Mouse (Mus musculus) forebrain, embryonic 16.5 days (tissue): ENCODE measurements around the gene Ttc21a. TPM values are rescaled to one million over a fixed set of nuclear protein-coding genes. Genes with fewer than 3 reads are reported as not detected.

Experiments
- ATAC-seq: fragments of 200-750 bp; cut with Nextera tagmentation; 2 replicates; pipeline ENCODE4 v1.8.0; 2017; ENCODE audit warnings: mild to moderate bottlenecking, moderate library complexity
- H3K27ac ChIP-seq: fragments of 300-500 bp; sonication (generic); 2 replicates; pipeline ENCODE4 v1.5.1; 2014; ENCODE audit warnings: low read length, control low read depth
- H3K27me3 ChIP-seq: fragments of 300-500 bp; sonication (generic); replicated peaks from 2 replicates; pipeline ENCODE4 v1.6.1; 2014; ENCODE audit warnings: low read length; ENCODE audit not compliant: control insufficient read depth, insufficient read depth
- H3K36me3 ChIP-seq: fragments of 300-500 bp; sonication (generic); 2 replicates; pipeline ENCODE4 v1.6.1; 2014; ENCODE audit not compliant: control insufficient read depth, insufficient read depth
- H3K4me1 ChIP-seq: fragments of 300-500 bp; sonication (generic); replicated peaks from 2 replicates; pipeline ENCODE4 v1.6.1; 2014; ENCODE audit warnings: low read length; ENCODE audit not compliant: control insufficient read depth, insufficient read depth
- H3K4me2 ChIP-seq: fragments of 300-500 bp; sonication (generic); 2 replicates; pipeline ENCODE4 v1.6.1; 2014; ENCODE audit warnings: mild to moderate bottlenecking, low read length, control low read depth
- H3K4me3 ChIP-seq: fragments of 300-500 bp; sonication (generic); replicated peaks from 2 replicates; pipeline ENCODE4 v1.5.1; 2014; ENCODE audit warnings: mild to moderate bottlenecking, low read length, control low read depth
- H3K9ac ChIP-seq: fragments of 300-500 bp; sonication (generic); replicated peaks from 2 replicates; pipeline ENCODE4 v1.6.1; 2014; ENCODE audit warnings: low read depth, low read length, control low read depth
- H3K9me3 ChIP-seq: fragments of 300-500 bp; sonication (generic); 2 replicates; pipeline ENCODE4 v1.6.1; 2016; ENCODE audit warnings: low read length; ENCODE audit not compliant: control insufficient read depth
- WGBS: fragments of 180-500 bp; shearing (Covaris S2); extraction: QIAGEN DNeasy Blood & Tissue Kit; methylation state at CpG from one replicate; pipeline ENCODE4 v1.1.7; 2014; 5-methylcytosine and 5-hydroxymethylcytosine counted together
- polyA plus RNA-seq: library from polyadenylated mRNA; unstranded; fragments of >200 nt; fragmentation: Nextera tagmentation; extraction: Ambion mirVana; gene quantifications from 2 replicates; pipeline ENCODE4 v1.2.1, GENCODE M21; 2015

The Ttc21a gene
- polyA plus RNA-seq, 1 experiment from 2014 or later = 0.76 TPM

- Histone ChIP-seq H3K4me1 (peaks cover 27% of the 10 kb centered on the region), H3K27ac (peak overlapping the region; percentile 82), H3K36me3 (no peaks in the 10 kb centered on the region), H3K9ac (no peak overlapping the region), H3K4me2 (no peak overlapping the region), H3K4me3 (no peak overlapping the region), H3K9me3 (no peaks in the 10 kb centered on the region), H3K27me3 (no peaks in the 10 kb centered on the region)
- ATAC-seq = peak; percentile 21; the same call in 1 of the 2 replicates
- WGBS = 39% methylated on average over 6 of the region's 6 CpGs
Observed at GRCm38 (mm10) chr9:119970221-119970620, 32.8 kb downstream of the Ttc21a start.

GRCm38 (mm10) chr9:119970763-119971656 lies 33.6 kb downstream of the Ttc21a start:
- 51% methylated on average over 7 of the region's 7 CpGs for WGBS
- Histone ChIP-seq H3K4me3 (no peak overlapping the region), H3K36me3 (no peaks in the 10 kb centered on the region), H3K9me3 (no peaks in the 10 kb centered on the region), H3K4me2 (no peak overlapping the region), H3K27me3 (no peaks in the 10 kb centered on the region), H3K4me1 (peaks cover 27% of the 10 kb centered on the region), H3K9ac (no peak overlapping the region), H3K27ac (peak overlapping the region; percentile 82)
- ATAC-seq = peak; percentile 81

DNA sequence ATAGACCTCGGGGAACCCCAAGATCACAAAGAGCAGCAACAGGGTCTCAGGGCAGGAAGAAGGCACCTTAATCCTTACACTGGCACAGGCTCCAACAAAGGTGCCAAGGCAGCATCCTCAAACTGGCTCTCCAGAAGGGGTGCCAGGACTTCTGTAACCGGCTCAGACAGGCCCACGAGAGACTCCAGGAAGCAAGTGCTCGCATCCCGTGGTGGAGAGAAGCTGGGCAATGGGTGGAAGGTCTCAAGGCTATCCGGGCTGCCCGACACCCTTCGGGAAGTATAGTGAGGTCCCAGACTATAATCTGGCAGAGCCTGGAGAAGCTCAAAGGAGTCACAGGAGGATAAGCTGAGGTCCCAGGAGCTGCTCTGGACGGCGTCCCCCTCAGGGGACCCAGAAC lies 34.8 kb downstream of the Ttc21a start:
- no peak overlapping the region for H3K27ac ChIP-seq
- ATAC-seq = no peak
- H3K27me3 ChIP-seq = no peaks in the 10 kb centered on the region
- H3K9me3 ChIP-seq = no peaks in the 10 kb centered on the region
- H3K4me3 ChIP-seq = no peak overlapping the region
- H3K36me3 ChIP-seq = no peaks in the 10 kb centered on the region
- 77% methylated on average over 10 of the region's 10 CpGs for WGBS
- H3K9ac ChIP-seq = no peak overlapping the region
- H3K4me2 ChIP-seq = no peak overlapping the region
- H3K4me1 ChIP-seq = peaks cover 30% of the 10 kb centered on the region

DNA sequence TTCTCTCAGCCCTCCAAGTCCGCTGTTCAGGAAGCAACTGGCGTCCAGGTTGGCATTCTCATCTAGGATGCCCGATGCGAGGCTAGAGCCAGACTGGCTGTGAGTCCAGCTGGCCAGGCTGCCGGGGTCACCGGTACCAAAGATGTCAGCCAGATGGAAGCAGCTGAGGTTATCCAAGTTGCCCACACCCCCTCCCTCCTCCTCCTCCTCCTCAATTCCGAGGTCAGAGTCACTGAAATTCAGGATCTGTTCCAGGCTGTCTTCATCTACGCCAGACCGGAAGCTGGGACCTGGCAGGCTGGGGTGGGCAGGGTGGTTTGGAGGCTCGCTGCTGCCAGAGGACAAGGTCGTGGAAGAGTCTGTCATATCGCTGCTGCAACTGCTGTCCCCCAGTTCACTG lies 35.2 kb downstream of the Ttc21a start:
- no peaks in the 10 kb centered on the region for H3K27me3 ChIP-seq
- WGBS = 83% methylated on average over 12 of the region's 12 CpGs
- no peak overlapping the region for H3K4me2 ChIP-seq
- no peak overlapping the region for H3K27ac ChIP-seq
- H3K4me1 ChIP-seq = peaks cover 34% of the 10 kb centered on the region
- no peaks in the 10 kb centered on the region for H3K36me3 ChIP-seq
- H3K4me3 ChIP-seq = no peak overlapping the region
- ATAC-seq = no peak
- no peak overlapping the region for H3K9ac ChIP-seq
- H3K9me3 ChIP-seq = no peaks in the 10 kb centered on the region

DNA sequence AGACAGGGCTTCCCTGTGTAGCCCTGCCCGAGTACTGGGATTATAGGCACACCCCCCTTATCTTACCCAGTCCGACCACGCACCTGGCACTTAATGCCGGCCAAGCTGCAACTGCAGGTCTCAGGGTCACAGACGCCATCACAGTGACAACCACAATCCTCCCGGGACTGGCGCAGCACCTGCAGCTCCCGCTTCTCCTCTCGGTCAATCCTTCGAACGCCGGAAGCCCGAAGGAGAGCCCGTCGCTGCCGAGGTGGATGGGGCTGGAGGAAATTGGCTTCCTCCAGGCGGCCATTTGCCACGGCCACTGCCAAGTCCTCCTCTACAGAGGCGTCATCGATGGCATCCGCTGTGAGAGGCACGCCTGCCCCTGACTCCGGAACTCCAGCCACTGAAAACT lies 35.9 kb downstream of the Ttc21a start:
- Histone ChIP-seq H3K9me3 (no peaks in the 10 kb centered on the region), H3K4me1 (peaks cover 41% of the 10 kb centered on the region), H3K27ac (no peak overlapping the region), H3K27me3 (no peaks in the 10 kb centered on the region), H3K4me2 (no peak overlapping the region), H3K9ac (no peak overlapping the region), H3K36me3 (no peaks in the 10 kb centered on the region), H3K4me3 (no peak overlapping the region)
- 90% methylated on average over 23 of the region's 23 CpGs for WGBS
- ATAC-seq = no peak

GRCm38 (mm10) chr9:119973869-119974520 lies 36.6 kb downstream of the Ttc21a start:
- H3K36me3 ChIP-seq = no peaks in the 10 kb centered on the region
- no peak for ATAC-seq
- 96% methylated on average over 27 of the region's 27 CpGs for WGBS
- peaks cover 46% of the 10 kb centered on the region for H3K4me1 ChIP-seq
- no peak overlapping the region for H3K4me2 ChIP-seq
- H3K27ac ChIP-seq = no peak overlapping the region
- no peaks in the 10 kb centered on the region for H3K9me3 ChIP-seq
- no peak overlapping the region for H3K9ac ChIP-seq
- H3K27me3 ChIP-seq = no peaks in the 10 kb centered on the region
- no peak overlapping the region for H3K4me3 ChIP-seq

DNA sequence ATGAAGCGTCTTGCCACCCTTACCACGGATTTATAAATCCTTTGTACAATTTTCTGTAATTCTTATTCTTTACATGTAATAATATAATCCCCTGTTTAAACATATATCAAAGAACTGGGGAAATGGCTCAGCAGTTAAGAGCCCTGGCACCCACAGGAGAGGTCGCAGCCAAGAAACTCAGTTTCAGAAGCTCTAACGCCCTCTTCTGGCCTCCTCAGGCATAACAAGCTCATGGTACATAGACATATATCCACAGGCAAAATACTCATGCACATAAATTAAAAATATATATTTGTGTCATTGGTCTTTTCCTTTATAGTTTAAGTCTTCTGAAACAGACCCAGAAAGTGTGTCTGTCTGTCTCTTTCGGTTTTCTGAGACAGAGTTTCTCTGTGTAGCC lies 37.2 kb downstream of the Ttc21a start:
- ATAC-seq = no peak
- H3K4me3 ChIP-seq = no peak overlapping the region
- no peak overlapping the region for H3K27ac ChIP-seq
- H3K9ac ChIP-seq = no peak overlapping the region
- H3K4me1 ChIP-seq = peaks cover 46% of the 10 kb centered on the region
- no peak overlapping the region for H3K4me2 ChIP-seq
- H3K27me3 ChIP-seq = no peaks in the 10 kb centered on the region
- H3K36me3 ChIP-seq = no peaks in the 10 kb centered on the region
- WGBS = 85% methylated on average over 5 of the region's 5 CpGs
- H3K9me3 ChIP-seq = no peaks in the 10 kb centered on the region

- no peak overlapping the region for H3K27ac ChIP-seq
- no peaks in the 10 kb centered on the region for H3K9me3 ChIP-seq
- no peaks in the 10 kb centered on the region for H3K27me3 ChIP-seq
- no peak overlapping the region for H3K4me3 ChIP-seq
- 90% methylated on average over 4 of the region's 4 CpGs for WGBS
- H3K36me3 ChIP-seq = no peaks in the 10 kb centered on the region
- peaks cover 42% of the 10 kb centered on the region for H3K4me1 ChIP-seq
- H3K9ac ChIP-seq = no peak overlapping the region
- H3K4me2 ChIP-seq = no peak overlapping the region
- no peak for ATAC-seq
Observed at GRCm38 (mm10) chr9:119975286-119975685, 37.9 kb downstream of the Ttc21a start.

- no peaks in the 10 kb centered on the region for H3K36me3 ChIP-seq
- peaks cover 43% of the 10 kb centered on the region for H3K4me1 ChIP-seq
- no peak overlapping the region for H3K27ac ChIP-seq
- ATAC-seq = no peak
- H3K9me3 ChIP-seq = no peaks in the 10 kb centered on the region
- H3K27me3 ChIP-seq = no peaks in the 10 kb centered on the region
- 69% methylated on average over 17 of the region's 17 CpGs for WGBS
- H3K4me2 ChIP-seq = no peak overlapping the region
- no peak overlapping the region for H3K9ac ChIP-seq
- H3K4me3 ChIP-seq = no peak overlapping the region
Observed at GRCm38 (mm10) chr9:119976704-119977556, 39.5 kb downstream of the Ttc21a start.
